Mouse (Mus musculus) fibroblast of lung, adult 2 months (primary cell): ENCODE data around the gene Tmem56.

Experiments
- DNase-seq: peaks from one replicate; pipeline ENCODE4 v3.0.0-alpha.2; 2011; ENCODE audit warnings: low read depth

Tmem56 gene

GRCm38 (mm10) chr3:121239096-121239495 is 43.8 kb downstream of the Tmem56 start:
- no peak for DNase-seq

- no peak for DNase-seq
Measured at GRCm38 (mm10) chr3:121224763-121225162, 58.1 kb downstream of the Tmem56 start.

- DNase-seq, result no peak
Measured at GRCm38 (mm10) chr3:121224185-121224584, 58.7 kb downstream of the Tmem56 start.

- DNase-seq, result no peak
Measured at GRCm38 (mm10) chr3:121221987-121222386, 60.9 kb downstream of the Tmem56 start.

GRCm38 (mm10) chr3:121217011-121217410 is 65.9 kb downstream of the Tmem56 start:
- no peak for DNase-seq

- DNase-seq, result no peak
Measured at GRCm38 (mm10) chr3:121213501-121213900, 69.4 kb downstream of the Tmem56 start.

- no peak for DNase-seq
Measured at GRCm38 (mm10) chr3:121212156-121212555, 70.7 kb downstream of the Tmem56 start.

GRCm38 (mm10) chr3:121208994-121209393 is 73.9 kb downstream of the Tmem56 start:
- no peak for DNase-seq

- no peak for DNase-seq
Measured at GRCm38 (mm10) chr3:121206202-121206882, 76.6 kb downstream of the Tmem56 start.

GRCm38 (mm10) chr3:121202638-121203037 is 80.3 kb downstream of the Tmem56 start:
- DNase-seq, result no peak

GRCm38 (mm10) chr3:121201012-121201747 is 81.7 kb downstream of the Tmem56 start:
- DNase-seq, result no peak

- no peak for DNase-seq
Measured at GRCm38 (mm10) chr3:121189199-121189598, 93.7 kb downstream of the Tmem56 start.

GRCm38 (mm10) chr3:121187510-121187909 is 95.4 kb downstream of the Tmem56 start:
- DNase-seq, result no peak

GRCm38 (mm10) chr3:121186925-121187324 is 96.0 kb downstream of the Tmem56 start:
- DNase-seq, result no peak

GRCm38 (mm10) chr3:121185197-121185596 is 97.7 kb downstream of the Tmem56 start:
- no peak for DNase-seq

GRCm38 (mm10) chr3:121176011-121176410 is 106.9 kb downstream of the Tmem56 start:
- DNase-seq, result no peak

- DNase-seq, result no peak
Measured at GRCm38 (mm10) chr3:121174248-121174945, 108.5 kb downstream of the Tmem56 start.

GRCm38 (mm10) chr3:121172718-121173117 is 110.2 kb downstream of the Tmem56 start:
- no peak for DNase-seq

GRCm38 (mm10) chr3:121171872-121172265 is 111.0 kb downstream of the Tmem56 start:
- DNase-seq, result no peak

GRCm38 (mm10) chr3:121171243-121171871 is 111.5 kb downstream of the Tmem56 start, which contains the start of gene Rwdd3:
TSS of gene Rwdd3 (minus strand) at chr3:121171695.
- DNase-seq, result peak; percentile 59

- DNase-seq, result no peak
Measured at GRCm38 (mm10) chr3:121170631-121171030, 112.3 kb downstream of the Tmem56 start.
